Mouse (Mus musculus) limb, embryonic 12.5 days (tissue): ENCODE data around the gene Mroh2a. TPM values are rescaled to one million over a fixed set of nuclear protein-coding genes. Genes with fewer than 3 reads are reported as not detected.

Source experiments
- ATAC-seq: fragments of 200-750 bp; cut with Nextera tagmentation; 2 replicates; pipeline ENCODE4 v1.8.0; 2017; ENCODE audit warnings: low read depth, moderate TSS enrichment; ENCODE audit not compliant: insufficient number of reproducible peaks, insufficient read depth, low FRiP score, low TSS enrichment
- H3K27ac ChIP-seq: fragments of 300-500 bp; sonication (generic); 2 replicates; pipeline ENCODE4 v1.5.1; 2016; ENCODE audit warnings: mild to moderate bottlenecking, moderate library complexity
- H3K27me3 ChIP-seq: fragments of 300-500 bp; sonication (generic); 2 replicates; pipeline ENCODE4 v1.6.1; 2016; ENCODE audit warnings: mild to moderate bottlenecking, moderate library complexity
- H3K36me3 ChIP-seq: fragments of 300-500 bp; sonication (generic); 2 replicates; pipeline ENCODE4 v1.6.1; 2016; ENCODE audit warnings: mild to moderate bottlenecking, moderate library complexity
- H3K4me1 ChIP-seq: fragments of 300-500 bp; sonication (generic); replicated peaks from 2 replicates; pipeline ENCODE4 v1.6.1; 2016
- H3K4me2 ChIP-seq: fragments of 300-500 bp; sonication (generic); 2 replicates; pipeline ENCODE4 v1.6.1; 2016; ENCODE audit warnings: mild to moderate bottlenecking, moderate library complexity
- H3K4me3 ChIP-seq: fragments of 300-500 bp; sonication (generic); replicated peaks from 2 replicates; pipeline ENCODE4 v1.5.1; 2016; ENCODE audit warnings: mild to moderate bottlenecking
- H3K9ac ChIP-seq: fragments of 300-500 bp; sonication (generic); replicated peaks from 2 replicates; pipeline ENCODE4 v1.6.1; 2016; ENCODE audit warnings: mild to moderate bottlenecking, moderate library complexity
- H3K9me3 ChIP-seq: fragments of 300-500 bp; sonication (generic); 2 replicates; pipeline ENCODE4 v1.6.1; 2016; ENCODE audit warnings: mild to moderate bottlenecking, moderate library complexity
- WGBS: fragments of 180-500 bp; shearing (Covaris S2); methylation state at CpG from one replicate; pipeline ENCODE4 v1.1.7; 2016; 5-methylcytosine and 5-hydroxymethylcytosine counted together
- polyA plus RNA-seq: library from polyadenylated mRNA; unstranded; fragments of >200 nt; fragmentation: Nextera tagmentation; extraction: Ambion mirVana; gene quantifications from 2 replicates; pipeline ENCODE4 v1.2.1, GENCODE M21; 2016

Mroh2a gene
- polyA plus RNA-seq, 1 experiment from 2014 or later, result 2.0 TPM

- Histone ChIP-seq H3K36me3 (no peaks in the 10 kb centered on the region), H3K4me1 (no peaks in the 10 kb centered on the region), H3K9me3 (peaks cover 59% of the 10 kb centered on the region), H3K27ac (no peak overlapping the region), H3K4me2 (no peak overlapping the region), H3K9ac (no peak overlapping the region), H3K27me3 (no peaks in the 10 kb centered on the region), H3K4me3 (no peak overlapping the region)
- 0 out of 2 replicates have a peak, but pooled peaks have one; percentile 1 for ATAC-seq
- 63% methylated on average over 8 of the region's 8 CpGs for WGBS
Measured at GRCm38 (mm10) chr1:88212341-88213045, 14.3 kb upstream of the Mroh2a start.

GRCm38 (mm10) chr1:88213061-88213460, 13.7 kb upstream of the Mroh2a start:
- 77% methylated on average over 1 of the region's 1 CpGs for WGBS
- Histone ChIP-seq H3K9me3 (peaks cover 62% of the 10 kb centered on the region), H3K4me2 (no peak overlapping the region), H3K36me3 (no peaks in the 10 kb centered on the region), H3K9ac (no peak overlapping the region), H3K4me3 (no peak overlapping the region), H3K4me1 (no peaks in the 10 kb centered on the region), H3K27me3 (no peaks in the 10 kb centered on the region), H3K27ac (no peak overlapping the region)
- ATAC-seq, result no peak

- H3K36me3 ChIP-seq, result no peaks in the 10 kb centered on the region
- H3K27me3 ChIP-seq, result no peaks in the 10 kb centered on the region
- H3K4me1 ChIP-seq, result no peaks in the 10 kb centered on the region
- no peak overlapping the region for H3K27ac ChIP-seq
- H3K4me2 ChIP-seq, result no peak overlapping the region
- H3K9ac ChIP-seq, result no peak overlapping the region
- 81% methylated on average over 2 of the region's 2 CpGs for WGBS
- no peak overlapping the region for H3K4me3 ChIP-seq
- ATAC-seq, result peak; percentile 32
- peaks cover 62% of the 10 kb centered on the region for H3K9me3 ChIP-seq
Measured at GRCm38 (mm10) chr1:88213766-88214461, 12.9 kb upstream of the Mroh2a start.

- Histone ChIP-seq H3K27ac (no peak overlapping the region), H3K9me3 (peaks cover 62% of the 10 kb centered on the region), H3K4me1 (no peaks in the 10 kb centered on the region), H3K4me3 (no peak overlapping the region), H3K36me3 (no peaks in the 10 kb centered on the region), H3K4me2 (no peak overlapping the region), H3K9ac (no peak overlapping the region), H3K27me3 (no peaks in the 10 kb centered on the region)
- WGBS, result 83% methylated on average over 2 of the region's 2 CpGs
- ATAC-seq, result no peak
Measured at GRCm38 (mm10) chr1:88214462-88214952, 12.3 kb upstream of the Mroh2a start.

- H3K9ac ChIP-seq, result no peak overlapping the region
- no peaks in the 10 kb centered on the region for H3K4me1 ChIP-seq
- no peaks in the 10 kb centered on the region for H3K27me3 ChIP-seq
- H3K4me2 ChIP-seq, result no peak overlapping the region
- H3K36me3 ChIP-seq, result no peaks in the 10 kb centered on the region
- ATAC-seq, result no peak
- peaks cover 62% of the 10 kb centered on the region for H3K9me3 ChIP-seq
- WGBS, result 73% methylated on average over 10 of the region's 10 CpGs
- H3K4me3 ChIP-seq, result no peak overlapping the region
- no peak overlapping the region for H3K27ac ChIP-seq
Measured at GRCm38 (mm10) chr1:88215466-88216380, 11.1 kb upstream of the Mroh2a start.

- Histone ChIP-seq H3K9ac (no peak overlapping the region), H3K27ac (no peak overlapping the region), H3K4me3 (no peak overlapping the region), H3K9me3 (peaks cover 58% of the 10 kb centered on the region), H3K4me2 (no peak overlapping the region), H3K4me1 (no peaks in the 10 kb centered on the region), H3K27me3 (no peaks in the 10 kb centered on the region), H3K36me3 (no peaks in the 10 kb centered on the region)
- ATAC-seq, result no peak
- WGBS, result 56% methylated on average over 2 of the region's 2 CpGs
Measured at GRCm38 (mm10) chr1:88216551-88216950, 10.2 kb upstream of the Mroh2a start.

- no peaks in the 10 kb centered on the region for H3K4me1 ChIP-seq
- no peak overlapping the region for H3K4me2 ChIP-seq
- no peaks in the 10 kb centered on the region for H3K27me3 ChIP-seq
- no peak for ATAC-seq
- H3K36me3 ChIP-seq, result no peaks in the 10 kb centered on the region
- H3K4me3 ChIP-seq, result no peak overlapping the region
- peaks cover 52% of the 10 kb centered on the region for H3K9me3 ChIP-seq
- H3K27ac ChIP-seq, result no peak overlapping the region
- no peak overlapping the region for H3K9ac ChIP-seq
- 60% methylated on average over 2 of the region's 2 CpGs for WGBS
Measured at GRCm38 (mm10) chr1:88217144-88217543, 9.6 kb upstream of the Mroh2a start.

GRCm38 (mm10) chr1:88217576-88217975, 9.2 kb upstream of the Mroh2a start:
- no peak for ATAC-seq
- Histone ChIP-seq H3K4me2 (no peak overlapping the region), H3K27ac (no peak overlapping the region), H3K27me3 (no peaks in the 10 kb centered on the region), H3K4me3 (no peak overlapping the region), H3K9me3 (peaks cover 48% of the 10 kb centered on the region), H3K4me1 (no peaks in the 10 kb centered on the region), H3K36me3 (no peaks in the 10 kb centered on the region), H3K9ac (no peak overlapping the region)
- 39% methylated on average over 3 of the region's 3 CpGs for WGBS

GRCm38 (mm10) chr1:88218051-88218450, 8.7 kb upstream of the Mroh2a start:
- 73% methylated on average over 9 of the region's 9 CpGs for WGBS
- ATAC-seq, result no peak
- H3K36me3 ChIP-seq, result no peaks in the 10 kb centered on the region

GRCm38 (mm10) chr1:88218591-88218990, 8.2 kb upstream of the Mroh2a start:
- WGBS, result 47% methylated on average over 4 of the region's 4 CpGs
- H3K36me3 ChIP-seq, result no peaks in the 10 kb centered on the region
- H3K4me1 ChIP-seq, result no peaks in the 10 kb centered on the region
- no peak overlapping the region for H3K27ac ChIP-seq
- no peak overlapping the region for H3K4me3 ChIP-seq
- no peak overlapping the region for H3K4me2 ChIP-seq
- no peak for ATAC-seq
- H3K9me3 ChIP-seq, result peaks cover 38% of the 10 kb centered on the region
- H3K9ac ChIP-seq, result no peak overlapping the region
- no peaks in the 10 kb centered on the region for H3K27me3 ChIP-seq

More at GRCm38 (mm10) chr1:88218051-88218450, 8.7 kb upstream of the Mroh2a start:
- no peak overlapping the region for H3K4me3 ChIP-seq
- H3K27ac ChIP-seq, result no peak overlapping the region
- no peaks in the 10 kb centered on the region for H3K4me1 ChIP-seq
- H3K27me3 ChIP-seq, result no peaks in the 10 kb centered on the region
- H3K4me2 ChIP-seq, result no peak overlapping the region
- peaks cover 43% of the 10 kb centered on the region for H3K9me3 ChIP-seq
- no peak overlapping the region for H3K9ac ChIP-seq

- peaks cover 33% of the 10 kb centered on the region for H3K9me3 ChIP-seq
- no peak overlapping the region for H3K4me2 ChIP-seq
- ATAC-seq, result no peak
- no peak overlapping the region for H3K9ac ChIP-seq
- H3K27me3 ChIP-seq, result no peaks in the 10 kb centered on the region
- WGBS, result 12% methylated on average over 1 of the region's 1 CpGs
- no peak overlapping the region for H3K27ac ChIP-seq
- H3K36me3 ChIP-seq, result no peaks in the 10 kb centered on the region
- no peaks in the 10 kb centered on the region for H3K4me1 ChIP-seq
- H3K4me3 ChIP-seq, result no peak overlapping the region
Measured at GRCm38 (mm10) chr1:88219054-88219453, 7.7 kb upstream of the Mroh2a start.
